Mouse (Mus musculus) cerebral cortex, adult 2 months (tissue): Measurements from ENCODE around the gene Gpr162.

Source experiments
- WGBS: fragments of 180-500 bp; shearing (Covaris S2); methylation state at CpG from one replicate; pipeline ENCODE4 v1.1.7; 2018; 5-methylcytosine and 5-hydroxymethylcytosine counted together

Gene Gpr162

DNA sequence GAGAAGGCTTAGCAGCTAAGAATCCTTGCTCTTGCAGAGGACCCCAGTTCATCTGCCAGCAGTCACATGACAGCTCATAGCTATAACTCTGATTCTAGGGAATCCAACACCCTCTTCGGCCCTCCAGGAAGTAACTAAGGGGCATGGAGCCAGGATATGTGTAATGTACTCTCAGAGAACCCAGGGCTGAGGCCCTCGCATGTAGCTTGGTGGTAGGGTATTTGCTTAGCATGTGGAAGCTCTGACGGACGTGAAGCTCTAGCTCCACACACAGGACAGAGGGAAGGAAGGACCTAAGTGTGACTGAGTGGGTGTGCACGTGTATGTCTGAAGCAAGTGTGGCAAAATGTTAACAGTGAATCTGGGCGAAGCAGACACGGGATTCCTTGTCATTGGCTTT is 27.4 kb downstream of the Gpr162 start:
- 64% methylated on average over 7 of the region's 7 CpGs for WGBS

DNA sequence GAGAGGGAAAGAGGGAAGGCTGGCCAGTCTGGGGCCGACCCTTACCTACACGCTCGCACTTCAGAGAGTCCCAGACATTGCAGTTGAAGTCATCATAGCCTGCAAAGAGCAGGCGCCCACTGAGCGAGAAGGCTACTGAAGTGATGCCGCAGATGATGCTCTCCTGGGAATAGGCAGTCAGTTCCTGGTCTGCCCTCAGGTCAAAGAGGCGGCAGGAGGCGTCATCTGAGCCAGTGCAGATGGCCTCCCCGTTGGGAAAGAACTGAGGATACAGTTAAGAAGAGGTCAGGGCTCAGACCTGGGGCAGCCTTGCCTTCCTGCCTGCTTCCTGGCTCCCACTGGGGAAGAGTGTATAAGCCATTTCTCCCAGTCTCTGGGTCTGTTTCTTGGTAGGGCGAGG is 28.3 kb downstream of the Gpr162 start:
- WGBS: 81% methylated on average over 10 of the region's 10 CpGs

DNA sequence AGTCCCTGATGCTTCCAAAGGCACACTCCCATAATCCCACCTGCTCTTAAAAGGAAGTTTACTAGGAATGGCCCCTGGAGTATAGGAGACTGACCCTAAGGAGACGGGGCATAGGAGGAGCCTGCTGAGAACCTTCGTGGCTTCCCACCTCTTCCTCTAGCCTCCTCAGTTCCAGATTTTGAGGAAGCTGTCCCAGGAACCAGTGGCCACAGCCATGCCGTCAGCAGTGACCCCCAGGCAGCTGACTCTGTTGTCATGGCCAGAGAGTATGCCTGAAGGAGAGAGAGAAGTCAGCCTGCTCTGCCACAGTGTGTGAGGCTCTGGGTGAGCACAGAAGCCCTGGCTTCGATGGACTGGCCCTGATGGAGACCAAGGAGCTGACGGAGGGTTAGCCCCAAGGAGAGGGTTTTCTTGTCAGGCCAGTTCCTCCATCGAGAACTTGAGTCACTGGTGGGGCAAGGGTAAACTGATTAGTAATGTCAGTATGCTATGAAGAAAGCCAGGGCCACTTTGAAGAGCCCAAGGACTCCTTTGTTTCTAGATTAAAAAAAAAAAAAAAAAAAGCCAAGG is 29.2 kb downstream of the Gpr162 start:
- 88% methylated on average over 6 of the region's 6 CpGs for WGBS

DNA sequence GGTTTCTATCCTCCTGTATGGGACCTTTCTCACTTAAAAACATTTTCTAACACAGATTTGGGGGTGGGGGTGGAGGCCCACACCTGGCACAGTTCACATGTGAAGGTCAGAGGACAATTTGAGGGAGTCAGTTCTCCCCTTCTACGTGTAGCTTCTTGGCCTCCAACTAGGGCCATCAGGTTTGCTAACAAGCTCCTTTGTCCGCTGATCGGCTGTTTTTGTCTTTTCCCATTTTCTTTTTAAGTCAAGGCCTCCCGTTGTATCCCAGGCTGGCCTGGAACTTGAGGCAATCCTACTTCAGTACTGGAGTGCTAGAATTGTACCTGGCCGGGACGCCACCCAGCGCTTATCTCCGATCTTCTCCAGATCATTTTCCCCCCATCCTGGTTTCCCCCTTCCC is 32.1 kb downstream of the Gpr162 start:
- 90% methylated on average over 8 of the region's 8 CpGs for WGBS

DNA sequence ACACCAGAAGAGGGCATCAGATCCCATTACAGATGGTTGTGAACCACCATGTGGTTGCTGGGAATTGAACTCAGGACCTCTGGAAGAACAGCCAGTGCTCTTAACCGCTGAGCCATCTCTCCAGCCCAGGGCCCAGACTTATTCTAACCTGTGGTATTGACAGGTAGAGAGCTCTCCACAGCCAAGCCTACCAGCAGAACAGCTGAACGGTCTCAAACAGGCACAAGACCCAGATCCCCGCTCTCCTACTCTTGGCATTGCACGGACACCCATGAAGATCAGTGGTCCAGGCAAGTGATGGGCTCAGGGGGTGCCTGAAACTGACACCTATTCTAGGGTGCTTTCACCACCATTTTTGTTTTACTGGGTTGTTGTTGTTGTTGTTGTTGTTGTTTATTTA is 32.6 kb downstream of the Gpr162 start:
- 97% methylated on average over 4 of the region's 4 CpGs for WGBS

DNA sequence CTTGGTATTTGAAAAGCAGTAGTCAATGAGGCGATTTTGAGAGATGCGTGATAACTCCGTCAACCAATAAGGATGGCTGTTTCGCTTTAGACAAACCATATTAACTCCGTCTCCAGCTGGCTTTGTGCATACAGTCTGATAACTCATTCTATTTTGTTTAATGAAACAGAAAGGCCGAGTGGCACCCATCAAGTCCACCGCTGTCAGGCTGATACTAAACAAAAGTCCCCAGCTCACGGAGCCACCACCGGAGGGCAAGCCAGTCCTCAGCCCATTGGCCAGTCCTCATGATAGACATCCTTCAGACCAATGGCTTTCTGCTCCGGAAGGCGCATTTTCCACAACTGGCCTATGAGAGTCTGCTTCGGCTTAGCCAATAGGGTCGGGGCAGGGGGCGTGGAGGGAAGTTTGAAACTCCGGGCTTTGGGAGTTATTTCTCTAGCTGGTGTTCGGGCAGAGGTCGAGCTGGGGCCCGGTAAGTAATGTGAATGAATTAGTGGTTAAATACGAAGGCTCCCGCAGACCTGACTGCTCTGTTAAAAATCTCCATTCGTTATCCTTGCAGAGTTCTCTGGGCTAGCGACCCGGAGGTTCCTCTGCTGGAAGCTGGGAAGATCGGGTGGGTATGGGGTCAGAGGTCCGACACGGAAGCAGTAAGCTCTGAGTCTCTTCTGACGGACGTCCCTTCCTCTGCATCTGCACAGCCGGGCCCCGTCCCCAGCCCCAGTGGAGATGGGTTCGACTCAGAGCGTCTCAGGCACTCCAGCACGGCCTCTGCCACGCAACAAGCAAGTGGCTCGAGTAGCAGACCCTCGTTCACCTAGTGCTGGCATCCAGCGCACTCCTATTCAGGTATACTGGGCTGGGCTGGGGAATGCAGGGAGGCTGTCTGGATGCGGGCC is 33.7 kb downstream of the Gpr162 start:
- under 1% methylated on average over 38 of the region's 38 CpGs for WGBS

DNA sequence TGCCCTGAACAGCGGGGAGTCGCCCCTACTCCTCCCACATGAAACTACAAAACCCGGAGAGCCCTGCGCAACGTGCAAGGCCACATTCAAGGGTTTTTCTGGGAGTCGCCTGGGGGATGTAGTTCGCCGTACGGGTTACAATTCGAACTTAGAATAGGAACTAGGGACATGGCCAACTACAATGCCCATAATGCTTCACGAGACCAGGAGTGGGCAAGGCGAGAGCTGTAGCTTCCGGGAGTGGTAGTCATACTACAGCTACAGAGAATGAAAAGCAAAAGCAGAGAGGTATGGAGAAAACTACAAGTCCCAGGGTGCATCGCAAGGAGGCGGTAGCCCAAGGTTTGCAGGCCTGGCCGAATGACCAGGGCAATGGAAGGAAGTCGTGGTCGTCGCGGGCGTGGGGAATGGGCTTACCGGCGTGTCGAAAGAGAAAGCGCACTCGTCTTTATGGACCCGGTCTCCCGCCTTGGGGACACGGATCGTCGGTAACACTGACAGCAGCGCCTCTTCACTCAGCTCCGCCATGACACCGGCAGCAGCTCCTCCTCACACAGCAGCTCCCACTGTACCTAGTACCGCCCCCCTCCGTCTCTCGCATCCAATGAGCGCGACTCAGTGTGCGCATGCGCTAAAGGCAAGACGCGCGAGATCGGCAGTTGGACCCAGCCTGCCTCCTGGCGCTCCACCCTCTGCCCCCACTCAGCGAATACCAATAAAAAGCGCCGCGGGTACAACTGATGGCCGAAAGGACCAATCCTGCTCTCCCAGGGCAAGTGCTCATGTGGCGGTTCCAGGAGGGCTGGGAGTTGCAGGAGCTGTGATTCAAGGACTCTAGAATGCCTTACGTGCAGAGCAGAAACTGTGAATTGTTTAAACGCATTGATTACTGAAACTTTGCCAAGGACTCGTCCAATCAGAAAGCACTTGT is 34.6 kb downstream of the Gpr162 start, which contains the start of the genes Usp5 and Cdca3:
Gene Usp5, minus strand, starts transcription at position 617 of the 931 bp plus-strand sequence.
Gene Cdca3, plus strand, starts transcription at position 680 of the 931 bp plus-strand sequence.
- WGBS: under 1% methylated on average over 55 of the region's 55 CpGs

DNA sequence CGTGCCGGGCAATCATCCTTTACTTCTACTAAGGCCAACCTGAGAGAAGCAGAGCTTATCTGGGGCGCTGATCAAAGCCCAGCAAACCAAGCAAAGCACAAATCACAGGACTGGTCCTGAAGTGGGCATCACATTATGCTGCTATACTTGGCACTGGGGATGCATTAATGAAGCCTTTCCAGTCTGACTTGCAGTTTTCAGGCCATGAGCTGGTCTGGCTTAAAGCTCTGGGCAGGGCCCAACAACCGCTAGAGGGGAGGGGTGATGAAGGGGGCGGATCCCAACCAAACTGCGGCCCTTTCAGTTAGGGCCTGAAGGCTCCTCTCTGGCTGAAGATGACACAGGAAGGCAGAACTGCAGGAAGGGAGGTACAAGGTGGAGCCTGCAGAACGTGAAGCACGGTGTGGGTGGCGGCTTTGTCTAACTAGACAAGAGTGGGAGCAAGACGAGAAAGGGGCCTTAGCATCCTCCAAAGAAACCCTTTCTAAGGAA is 35.6 kb downstream of the Gpr162 start:
- WGBS: 16% methylated on average over 10 of the region's 10 CpGs

DNA sequence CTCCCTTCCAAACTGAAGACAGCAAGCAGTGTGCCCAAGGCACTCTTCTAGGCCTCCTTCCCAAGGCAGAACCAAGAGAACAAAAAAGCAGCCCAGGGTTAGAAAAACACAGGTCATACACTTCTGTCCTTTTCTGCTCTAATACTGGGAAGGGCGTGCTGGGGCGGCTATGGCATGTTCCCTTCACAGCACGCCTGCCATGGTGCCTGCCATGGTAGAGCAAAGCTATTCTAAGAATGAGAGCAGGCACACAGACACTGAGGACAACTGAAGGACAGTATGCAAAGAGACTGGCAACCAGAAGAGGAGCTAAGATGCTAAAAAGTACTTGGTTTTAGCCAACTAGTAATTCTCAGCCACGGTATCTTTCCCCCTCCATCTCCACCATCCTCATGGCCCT is 41.7 kb downstream of the Gpr162 start:
- WGBS: 94% methylated on average over 4 of the region's 4 CpGs

DNA sequence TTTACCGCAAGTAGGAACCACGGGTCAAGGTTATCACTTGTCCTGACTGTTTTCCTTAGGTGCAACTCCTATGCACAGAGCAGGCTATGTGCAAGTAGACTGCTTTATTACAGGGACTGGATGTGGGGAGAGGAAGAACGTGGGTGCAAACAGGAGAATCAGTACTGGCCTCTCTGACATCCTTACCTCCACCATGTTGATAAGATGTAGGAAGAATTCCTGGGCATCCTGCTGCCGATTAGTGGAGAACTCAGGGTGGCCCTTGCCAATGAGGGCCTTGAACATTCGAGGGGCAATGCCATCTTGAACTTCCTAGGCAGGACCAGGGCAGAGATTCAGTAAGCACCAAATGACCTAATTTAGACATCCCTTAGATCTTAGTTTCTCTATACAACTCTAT is 42.9 kb downstream of the Gpr162 start:
- WGBS: 94% methylated on average over 5 of the region's 5 CpGs

DNA sequence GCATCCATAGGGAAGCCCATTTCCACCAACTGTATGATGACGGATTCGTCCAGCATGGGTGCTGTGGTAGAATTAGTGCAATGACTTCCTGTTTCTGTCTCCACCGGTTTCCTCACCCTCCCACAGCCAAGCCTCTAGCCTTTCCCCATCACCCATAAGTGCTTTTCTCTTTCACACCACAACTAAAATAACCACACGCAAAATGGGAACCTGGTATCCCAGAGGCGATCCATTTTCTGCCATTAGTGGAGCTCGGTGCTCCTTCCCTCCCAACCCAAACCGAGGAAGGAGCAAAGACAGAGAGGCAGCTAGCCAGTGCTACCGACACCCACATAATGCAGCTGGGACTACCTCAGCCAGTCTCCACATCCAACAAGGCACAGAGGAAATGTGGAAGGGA is 45.8 kb downstream of the Gpr162 start:
- 51% methylated on average over 8 of the region's 8 CpGs for WGBS

DNA sequence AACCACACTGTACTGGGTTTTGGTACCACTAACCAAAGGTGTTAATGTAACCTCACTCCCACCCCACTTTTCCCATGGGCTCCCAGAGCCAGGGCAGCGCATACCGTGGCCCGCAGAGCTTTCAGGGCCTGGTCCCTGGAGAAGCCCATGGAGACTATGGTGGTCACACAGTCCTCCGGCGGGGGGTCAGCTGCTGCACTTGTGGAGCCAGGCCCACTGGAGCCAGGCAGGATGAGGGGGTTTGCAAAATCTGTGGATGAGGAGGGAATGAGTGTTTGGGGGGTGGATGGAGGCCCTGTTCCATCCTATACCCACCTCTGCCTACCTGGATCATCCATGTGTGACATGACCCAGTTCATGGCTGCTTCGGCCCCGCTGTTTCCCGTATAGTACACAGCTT is 46.2 kb downstream of the Gpr162 start:
- WGBS: 81% methylated on average over 8 of the region's 8 CpGs

DNA sequence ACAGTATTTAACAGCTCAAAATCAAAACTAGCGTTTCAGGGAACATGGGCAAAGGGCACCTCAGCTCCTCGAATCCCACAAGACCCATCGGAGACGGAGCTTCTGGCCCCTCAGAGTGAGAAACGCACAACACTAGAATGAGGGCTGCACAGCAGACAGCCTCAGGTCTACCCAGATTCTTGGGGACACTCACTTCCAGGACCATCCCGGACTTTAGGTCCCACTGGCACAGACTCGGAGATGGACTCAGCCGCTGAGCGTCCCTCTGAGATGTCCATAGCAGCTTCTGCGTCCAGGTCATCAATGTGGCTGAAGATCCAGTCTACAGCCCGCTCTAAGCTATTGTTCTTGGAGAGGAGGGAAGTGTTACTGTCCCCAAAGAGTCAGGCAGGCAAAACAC is 46.7 kb downstream of the Gpr162 start:
- WGBS: 95% methylated on average over 11 of the region's 11 CpGs

DNA sequence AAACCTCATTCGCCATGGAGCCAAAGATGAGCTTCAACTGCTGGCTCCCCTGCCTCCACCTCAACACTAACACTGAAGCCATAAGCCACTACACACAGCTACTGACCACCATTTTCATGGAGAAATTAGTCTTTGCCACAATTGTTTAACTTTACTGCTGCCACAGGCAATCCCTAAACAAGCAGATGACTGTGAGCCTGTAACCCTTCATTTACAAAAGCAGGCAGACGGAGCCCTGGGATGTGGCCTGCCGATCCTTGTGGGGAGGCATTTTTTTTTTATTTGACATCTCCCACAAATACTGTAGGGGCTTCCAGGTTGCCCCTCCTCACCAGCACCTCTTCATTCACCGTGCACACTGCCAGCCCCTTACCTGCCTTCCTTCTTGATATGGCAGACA is 47.2 kb downstream of the Gpr162 start:
- WGBS: 92% methylated on average over 4 of the region's 4 CpGs

DNA sequence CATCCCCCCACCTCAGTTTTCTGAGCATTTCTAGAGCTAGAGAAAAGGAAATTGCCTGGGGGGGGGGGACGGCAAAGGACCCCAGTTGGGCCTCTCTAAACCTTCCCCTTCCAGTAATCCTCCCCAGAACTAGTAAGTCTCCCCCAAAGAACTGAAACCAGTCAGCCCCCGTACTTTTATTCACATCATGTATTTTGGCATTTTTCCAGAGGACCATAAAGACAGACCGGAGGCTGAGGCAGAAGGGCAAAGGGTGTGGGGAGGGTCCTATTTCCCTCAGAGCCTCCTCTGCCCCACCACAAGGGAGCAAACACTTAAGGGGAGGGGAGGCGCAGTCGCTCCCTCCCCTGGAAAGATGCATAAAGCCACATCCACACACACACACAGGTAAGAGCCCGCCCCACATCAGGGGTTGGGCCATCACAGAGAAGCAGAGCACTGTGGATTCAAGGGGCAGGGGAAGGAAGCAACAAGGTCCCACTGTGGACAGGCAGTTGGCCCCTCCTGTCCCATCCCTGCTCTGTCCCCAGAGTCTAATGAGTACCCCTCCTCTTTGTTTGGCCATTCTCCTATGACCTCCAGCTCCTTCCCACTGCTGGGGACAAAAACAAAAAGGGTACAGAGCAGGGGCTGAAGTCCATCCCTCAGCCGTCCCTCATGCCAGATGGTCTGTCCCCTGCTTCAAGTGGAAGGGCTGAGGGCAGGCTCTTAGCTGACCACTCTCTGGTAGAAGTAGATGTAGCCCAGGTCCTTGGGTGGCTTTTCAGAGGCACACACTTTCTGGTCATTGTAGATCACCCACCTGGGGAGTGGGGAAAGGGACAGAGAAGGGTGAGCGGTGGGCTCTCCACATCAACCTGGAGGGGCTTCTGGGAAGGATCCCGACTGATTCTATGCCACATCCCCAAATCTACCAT is 48.7 kb downstream of the Gpr162 start:
- 66% methylated on average over 9 of the region's 9 CpGs for whole genome bisulfite sequencing

DNA sequence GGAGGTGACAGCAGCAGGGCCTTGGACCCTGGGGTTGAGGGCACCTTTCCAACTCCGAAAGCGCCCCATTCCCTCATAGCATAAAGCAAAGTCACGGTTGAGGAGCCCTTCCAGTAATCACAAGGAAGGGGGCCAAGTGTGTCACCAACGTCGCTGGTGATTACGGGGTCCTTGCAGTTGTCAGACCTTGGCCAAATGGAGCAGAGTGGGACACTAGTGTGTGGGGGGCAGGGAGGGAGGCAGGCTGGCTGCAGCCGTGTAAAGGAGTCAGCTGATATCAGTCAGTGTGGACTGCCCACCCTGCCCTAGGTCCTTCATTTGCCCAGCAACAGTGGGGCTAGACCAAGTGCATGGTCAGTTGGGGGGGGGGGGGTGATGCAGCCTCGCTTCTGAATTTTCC is 49.3 kb downstream of the Gpr162 start:
- 26% methylated on average over 8 of the region's 8 CpGs for WGBS

DNA sequence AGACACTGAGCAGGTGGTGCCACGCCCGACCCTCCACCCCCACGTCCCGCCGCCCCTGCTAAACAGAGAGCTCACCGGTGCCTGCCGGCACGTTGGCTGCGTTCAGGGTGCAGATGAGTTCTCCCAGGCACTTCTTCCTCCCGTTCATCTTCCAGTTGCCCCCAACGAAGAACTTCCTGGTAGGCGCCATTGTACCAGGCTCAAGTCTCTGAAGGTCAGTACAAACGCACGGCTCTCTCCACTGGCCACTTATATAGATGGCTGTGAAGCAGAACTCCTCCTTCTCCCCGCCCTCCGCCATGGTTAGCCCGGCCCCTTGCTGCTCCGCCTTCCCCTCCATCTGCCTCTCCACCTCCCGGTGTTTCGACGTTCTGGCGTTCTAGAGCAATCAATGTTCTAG is 49.9 kb downstream of the Gpr162 start, which contains the start of gene Tpi1:
Gene Tpi1, minus strand, starts transcription at position 364 of the 400 bp plus-strand sequence.
- under 1% methylated on average over 22 of the region's 22 CpGs for WGBS

DNA sequence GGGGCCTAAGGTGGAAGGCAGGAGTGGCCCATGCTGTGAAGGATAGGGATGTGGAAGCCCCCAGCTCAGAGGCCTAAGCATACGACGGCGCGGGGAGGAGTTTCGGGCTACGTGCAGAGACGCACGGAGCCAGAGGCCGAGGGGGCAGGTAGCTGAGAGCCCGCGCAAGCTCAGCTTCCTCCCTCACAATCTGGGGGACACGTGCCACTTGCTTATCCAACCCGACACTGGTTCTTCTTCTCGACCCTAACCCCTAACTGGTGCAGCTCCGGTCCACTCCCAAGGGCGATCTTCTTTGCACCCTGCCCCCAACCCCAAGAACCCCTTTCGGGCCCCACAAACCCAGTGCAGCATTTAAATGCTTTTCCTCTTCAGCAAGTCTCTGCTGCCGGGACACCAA is 50.3 kb downstream of the Gpr162 start:
- WGBS: under 1% methylated on average over 18 of the region's 18 CpGs

DNA sequence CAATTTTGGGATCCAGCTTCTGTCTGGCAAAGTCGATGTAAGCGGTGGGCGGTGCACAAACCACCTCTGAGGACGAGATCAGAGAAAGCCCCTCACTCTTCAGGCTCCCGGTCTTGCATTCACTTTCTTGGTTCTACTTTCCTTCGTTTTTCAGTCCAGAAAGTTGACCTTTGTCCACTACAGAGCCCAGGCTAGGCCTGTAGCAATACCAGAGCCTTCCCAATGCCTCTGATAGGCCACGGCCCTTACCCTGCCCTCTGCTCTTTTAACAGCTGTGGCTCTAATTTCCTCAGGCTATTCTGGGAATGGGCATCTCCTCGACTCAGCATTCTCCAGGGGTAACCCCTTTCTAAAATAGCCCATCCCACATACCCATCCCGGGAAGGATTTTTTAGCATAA is 50.9 kb downstream of the Gpr162 start:
- 17% methylated on average over 9 of the region's 9 CpGs for WGBS

DNA sequence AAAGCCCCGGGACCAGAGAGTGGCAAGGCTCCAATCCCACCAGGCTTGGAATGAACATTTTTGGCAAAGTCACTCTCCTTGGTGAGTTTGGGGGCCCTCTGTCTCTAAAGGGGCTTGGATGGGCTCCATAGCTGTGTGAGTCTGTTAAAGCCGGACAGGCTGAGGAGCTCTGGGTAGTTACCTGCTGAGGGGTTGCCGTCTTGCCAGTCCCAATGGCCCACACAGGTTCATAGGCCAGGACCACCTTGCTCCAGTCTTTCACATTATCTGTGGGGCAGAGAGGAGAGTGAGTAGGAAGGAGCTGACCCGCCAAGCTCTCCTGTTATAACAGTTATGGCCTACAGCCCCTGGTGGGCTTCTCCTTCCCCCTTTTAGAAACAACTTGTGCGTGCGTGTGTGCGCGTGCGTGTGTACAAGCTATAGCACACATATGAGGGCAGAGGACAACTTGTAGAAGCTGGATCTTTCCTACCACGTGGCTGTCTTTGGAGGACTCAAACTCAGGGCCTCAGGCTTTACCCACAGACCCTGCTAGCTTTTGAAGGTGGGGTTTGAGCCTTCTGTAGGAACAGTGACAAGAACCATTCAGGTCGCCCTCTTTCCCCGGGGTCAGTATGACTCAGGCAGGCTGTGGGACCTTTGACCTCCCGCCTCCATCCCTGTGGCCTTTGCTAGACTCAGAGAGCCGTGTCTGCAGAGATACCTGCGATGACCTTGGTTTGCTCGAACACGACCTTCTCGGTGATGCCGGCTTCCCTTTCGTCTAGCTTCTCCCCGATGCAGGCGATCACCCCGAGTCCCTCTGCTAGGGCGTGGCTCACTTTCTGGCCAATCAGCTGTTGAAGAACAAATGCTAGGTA is 51.9 kb downstream of the Gpr162 start:
- 79% methylated on average over 24 of the region's 24 CpGs for WGBS
